Mouse (Mus musculus) neural tube, postnatal 0 days (tissue): Measurements from ENCODE around the gene Hcn2. TPM values are rescaled to one million over a fixed set of nuclear protein-coding genes. Genes with fewer than 3 reads are reported as not detected.

Source experiments
- polyA plus RNA-seq: library from polyadenylated mRNA; unstranded; fragments of >200 nt; fragmentation: Nextera tagmentation; extraction: Ambion mirVana; gene quantifications from 2 replicates; pipeline ENCODE4 v1.2.1, GENCODE M21; 2015

Hcn2 gene
- polyA plus RNA-seq, result 10.7 and 16.5 TPM in 2 replicates

DNA sequence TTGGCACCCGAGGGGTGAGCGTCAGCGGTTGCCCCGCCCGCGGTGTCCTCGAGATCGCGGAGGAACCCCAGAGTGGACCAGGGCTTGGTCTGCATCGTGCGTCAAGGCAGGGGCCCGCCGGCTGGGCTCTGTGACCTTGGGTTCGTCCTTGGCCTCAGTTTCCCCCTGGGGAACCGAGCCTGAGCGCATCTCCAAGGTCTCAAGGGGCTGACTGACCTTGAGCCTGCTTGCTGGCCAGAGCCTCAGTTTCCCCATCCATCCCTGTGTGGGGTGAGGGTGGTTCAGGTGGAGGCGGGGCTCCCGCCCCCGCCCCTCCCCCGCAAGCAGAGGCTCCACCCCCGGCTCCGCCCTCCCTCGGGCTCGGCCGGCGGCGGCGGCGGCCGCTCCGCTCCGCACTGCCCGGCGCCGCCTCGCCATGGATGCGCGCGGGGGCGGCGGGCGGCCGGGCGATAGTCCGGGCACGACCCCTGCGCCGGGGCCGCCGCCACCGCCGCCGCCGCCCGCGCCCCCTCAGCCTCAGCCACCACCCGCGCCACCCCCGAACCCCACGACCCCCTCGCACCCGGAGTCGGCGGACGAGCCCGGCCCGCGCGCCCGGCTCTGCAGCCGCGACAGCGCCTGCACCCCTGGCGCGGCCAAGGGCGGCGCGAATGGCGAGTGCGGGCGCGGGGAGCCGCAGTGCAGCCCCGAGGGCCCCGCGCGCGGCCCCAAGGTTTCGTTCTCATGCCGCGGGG is at the start of gene Hcn2:
Gene Hcn2 (plus strand): TSS at position 381 of the 734 bp plus-strand sequence.

DNA sequence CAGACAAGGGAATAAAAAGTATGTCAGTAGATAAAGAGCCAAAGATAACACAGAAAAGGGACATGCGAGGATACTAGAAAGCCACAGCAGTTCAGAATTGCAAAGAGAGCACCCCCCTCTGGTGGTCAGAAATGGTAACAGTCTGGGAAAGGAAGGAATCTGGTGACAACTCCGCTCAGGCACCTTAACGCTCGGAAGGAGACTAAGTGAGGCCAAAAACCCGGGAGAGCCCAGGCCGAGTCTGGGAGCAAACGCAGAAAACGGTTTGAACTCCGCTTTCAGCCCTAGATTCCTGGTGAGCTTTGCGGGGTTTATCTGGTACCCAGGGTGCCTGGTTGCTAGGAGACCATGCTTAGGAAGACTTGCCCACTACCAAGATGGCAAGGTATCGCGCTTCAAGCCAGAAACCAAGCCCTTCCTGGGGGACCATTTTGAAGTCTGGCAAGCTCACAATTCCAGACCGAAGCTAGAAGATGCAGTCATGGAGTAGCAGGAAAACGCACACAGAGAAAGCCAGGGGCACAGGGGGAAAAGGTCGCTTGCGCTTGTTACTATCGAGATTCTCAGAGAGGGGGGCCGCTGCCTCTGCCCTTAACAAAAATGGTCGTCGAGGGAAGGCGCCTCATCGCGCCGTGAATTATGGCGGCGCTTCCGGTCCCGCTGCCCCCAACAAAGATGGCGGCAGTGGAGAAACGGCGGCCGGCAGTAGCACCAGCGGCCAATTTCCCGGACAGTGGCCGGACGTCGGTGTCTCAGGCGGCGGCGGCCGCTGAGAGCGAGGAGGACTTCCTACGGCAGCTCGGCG is 47.5 kb upstream of the Hcn2 start, which contains the start of gene Tpgs1:
Gene Tpgs1 (plus strand): TSS at position 599 of the 805 bp plus-strand sequence.

DNA sequence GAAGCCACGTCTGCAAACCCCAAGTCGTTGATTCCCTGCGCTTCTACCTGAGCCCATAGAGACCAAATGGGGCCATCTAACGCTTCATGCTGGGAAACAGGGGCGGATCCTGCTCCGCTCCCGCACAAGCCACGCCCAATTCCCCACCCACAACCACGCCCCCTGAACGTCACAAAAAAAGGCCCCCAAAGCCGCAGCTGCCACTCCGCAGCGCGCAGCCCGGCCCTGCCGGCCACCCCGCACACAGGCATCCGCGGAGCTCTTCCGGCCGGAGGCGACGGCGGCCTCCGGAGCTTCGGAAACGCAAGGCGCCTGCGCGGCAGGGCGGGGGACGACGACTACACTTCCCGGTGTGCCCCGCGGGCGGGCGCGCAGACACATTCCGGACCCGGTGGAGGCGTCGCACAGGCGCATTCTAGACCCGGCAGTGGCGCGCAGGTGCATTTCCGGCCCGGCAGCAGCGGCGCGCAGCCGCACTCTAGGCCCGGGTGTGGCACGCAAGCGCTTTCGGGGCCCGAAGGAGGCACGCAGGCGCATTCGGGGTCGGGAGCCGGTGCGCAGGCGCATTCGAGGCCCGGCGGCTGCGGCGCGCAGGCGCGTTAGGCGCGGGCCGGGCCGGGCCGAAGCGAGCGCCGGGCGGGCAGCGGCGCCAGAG is 34.7 kb upstream of the Hcn2 start, which contains the start of gene Cdc34:
Gene Cdc34 (plus strand): TSS at position 605 of the 655 bp plus-strand sequence.

DNA sequence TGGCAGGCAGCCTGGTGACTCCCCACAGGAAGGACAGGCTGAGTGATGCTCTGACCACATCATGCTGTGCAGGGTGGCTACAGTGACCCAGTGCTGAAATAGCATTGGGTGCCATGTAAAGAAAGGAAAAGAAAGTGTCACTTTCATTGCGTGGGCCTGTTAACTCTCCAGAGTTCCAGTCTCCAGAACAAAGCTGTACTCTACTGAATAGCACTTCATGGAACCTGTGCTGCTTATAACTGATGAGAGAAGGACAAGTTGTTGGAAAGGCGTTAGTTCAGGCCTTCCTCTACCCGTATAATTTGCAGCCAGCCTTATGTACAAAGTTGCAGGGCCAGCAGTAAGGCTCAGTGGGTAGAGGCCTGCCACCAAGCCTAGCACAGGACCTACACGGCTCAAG is 27.7 kb upstream of the Hcn2 start, which contains the start of gene Gzmm:
Gene Gzmm (plus strand): TSS at position 301 of the 400 bp plus-strand sequence.

DNA sequence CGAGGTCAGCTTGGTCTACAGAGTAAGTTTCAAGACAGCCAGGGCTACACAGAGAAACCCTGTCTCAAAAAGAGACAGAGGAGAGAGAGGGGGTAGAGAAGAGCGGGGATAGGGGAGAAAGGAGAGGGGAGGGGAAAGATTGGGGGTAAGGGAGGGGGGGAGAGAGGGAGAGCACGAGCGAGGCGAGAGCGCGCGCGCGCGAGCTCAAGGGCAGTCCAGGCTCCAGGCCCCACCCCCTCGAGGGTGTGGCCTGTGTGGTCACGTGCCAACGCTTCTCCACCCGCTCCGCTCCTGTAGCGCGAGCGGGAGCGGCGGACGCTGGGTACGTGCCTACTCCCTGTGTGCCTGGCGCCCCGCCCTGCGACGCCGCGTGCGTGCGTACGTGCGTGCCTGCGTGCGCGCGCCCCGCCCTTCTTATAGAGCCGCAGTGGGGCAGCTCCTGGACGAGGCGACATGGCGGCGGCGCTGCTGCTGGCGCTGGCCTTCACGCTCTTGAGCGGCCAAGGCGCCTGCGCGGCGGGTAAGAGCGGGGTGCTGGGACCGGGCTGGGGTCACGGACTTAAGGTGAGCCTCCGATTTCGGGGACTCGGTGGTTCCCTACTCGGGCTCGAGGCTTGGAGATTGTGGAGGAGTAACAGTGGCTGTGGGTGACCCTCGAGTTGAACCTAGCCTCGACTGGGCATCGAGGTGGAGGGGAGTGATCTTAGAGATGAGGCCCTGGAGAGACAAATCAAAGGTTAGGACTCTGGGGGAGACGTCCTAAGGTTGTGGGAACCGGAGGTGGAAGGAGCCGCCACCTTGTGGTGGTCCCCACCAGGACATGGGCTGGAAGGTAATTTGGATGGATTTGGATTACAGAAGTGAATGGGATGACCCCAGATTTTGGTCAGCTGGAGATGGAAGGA is 12.1 kb upstream of the Hcn2 start, which contains the start of gene Bsg:
Gene Bsg (plus strand): TSS at position 427 of the 905 bp plus-strand sequence.

DNA sequence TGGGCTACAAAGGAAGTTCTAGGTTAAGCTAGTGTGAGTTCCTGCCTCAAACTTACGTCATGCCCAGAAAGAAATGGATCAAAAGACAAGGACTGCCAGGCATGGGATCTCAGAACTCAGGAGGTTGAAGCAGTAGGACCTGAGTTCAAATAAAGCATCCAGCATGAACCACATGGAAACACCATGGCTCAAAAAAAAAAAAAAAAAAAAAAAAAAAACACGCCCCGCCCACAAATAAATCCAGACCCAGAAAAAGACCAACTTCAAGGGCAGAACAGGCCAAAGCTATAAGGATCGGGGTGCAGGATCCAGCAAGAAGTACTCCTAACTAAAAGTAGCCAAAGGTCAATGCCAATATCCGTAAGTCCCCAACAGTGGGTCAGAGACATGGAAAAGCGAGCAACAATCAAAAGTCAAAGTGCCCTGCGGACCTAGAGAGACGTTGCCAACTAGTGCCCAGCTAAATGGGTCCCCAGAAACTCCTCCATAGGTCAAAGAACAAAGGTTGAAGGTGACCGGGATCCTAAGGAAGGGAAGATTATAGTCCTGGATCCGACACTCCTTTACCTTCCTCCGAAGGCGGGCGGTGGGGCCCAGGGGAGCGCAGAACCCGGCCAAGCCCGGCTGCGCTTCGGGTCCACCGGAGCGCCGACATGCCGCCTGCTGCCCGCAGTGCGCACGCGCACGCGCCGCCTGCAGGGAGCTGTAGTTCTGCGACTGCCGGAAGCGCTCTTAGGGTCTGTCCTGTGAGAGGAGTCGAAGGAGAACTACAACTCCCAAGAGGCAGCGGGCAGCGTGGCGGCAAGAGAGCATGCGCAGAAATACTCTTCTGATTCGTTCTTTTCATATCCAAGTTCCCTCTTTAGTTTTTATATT is 29.7 kb downstream of the Hcn2 start, which contains the start of gene Polrmt:
Gene Polrmt (minus strand): TSS at position 684 of the 876 bp plus-strand sequence.

DNA sequence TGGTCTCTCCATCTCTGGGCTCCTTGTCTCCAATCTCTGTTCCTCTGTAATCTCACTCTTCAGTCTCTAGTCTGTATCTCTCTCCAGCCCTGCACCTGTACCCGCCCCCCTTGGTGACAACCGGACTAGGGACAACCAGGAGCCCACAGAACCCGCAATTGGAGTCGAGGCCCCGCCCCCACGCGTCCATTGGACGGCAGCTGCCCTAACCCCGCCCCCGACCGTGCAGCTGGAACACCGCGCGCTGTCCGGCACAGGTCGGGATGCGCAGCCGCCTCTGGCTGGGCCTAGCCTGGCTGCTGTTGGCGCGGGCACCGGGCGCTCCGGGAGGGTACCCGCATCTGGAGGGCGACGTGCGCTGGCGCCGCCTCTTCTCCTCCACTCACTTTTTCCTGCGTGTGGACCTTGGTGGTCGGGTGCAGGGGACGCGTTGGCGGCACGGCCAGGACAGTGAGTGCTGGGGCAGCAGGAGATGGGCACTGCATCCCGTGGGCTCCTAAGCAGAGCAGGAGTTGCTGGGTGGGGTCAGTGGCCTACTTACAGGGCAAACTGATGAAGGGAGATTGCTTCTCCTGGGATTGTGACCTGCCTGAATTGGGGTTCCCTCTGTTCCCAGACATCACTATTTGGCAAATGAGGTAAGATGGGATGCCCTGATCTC is 38.6 kb downstream of the Hcn2 start, which contains the start of gene Fgf22:
Gene Fgf22 (plus strand): TSS at position 221 of the 661 bp plus-strand sequence.

DNA sequence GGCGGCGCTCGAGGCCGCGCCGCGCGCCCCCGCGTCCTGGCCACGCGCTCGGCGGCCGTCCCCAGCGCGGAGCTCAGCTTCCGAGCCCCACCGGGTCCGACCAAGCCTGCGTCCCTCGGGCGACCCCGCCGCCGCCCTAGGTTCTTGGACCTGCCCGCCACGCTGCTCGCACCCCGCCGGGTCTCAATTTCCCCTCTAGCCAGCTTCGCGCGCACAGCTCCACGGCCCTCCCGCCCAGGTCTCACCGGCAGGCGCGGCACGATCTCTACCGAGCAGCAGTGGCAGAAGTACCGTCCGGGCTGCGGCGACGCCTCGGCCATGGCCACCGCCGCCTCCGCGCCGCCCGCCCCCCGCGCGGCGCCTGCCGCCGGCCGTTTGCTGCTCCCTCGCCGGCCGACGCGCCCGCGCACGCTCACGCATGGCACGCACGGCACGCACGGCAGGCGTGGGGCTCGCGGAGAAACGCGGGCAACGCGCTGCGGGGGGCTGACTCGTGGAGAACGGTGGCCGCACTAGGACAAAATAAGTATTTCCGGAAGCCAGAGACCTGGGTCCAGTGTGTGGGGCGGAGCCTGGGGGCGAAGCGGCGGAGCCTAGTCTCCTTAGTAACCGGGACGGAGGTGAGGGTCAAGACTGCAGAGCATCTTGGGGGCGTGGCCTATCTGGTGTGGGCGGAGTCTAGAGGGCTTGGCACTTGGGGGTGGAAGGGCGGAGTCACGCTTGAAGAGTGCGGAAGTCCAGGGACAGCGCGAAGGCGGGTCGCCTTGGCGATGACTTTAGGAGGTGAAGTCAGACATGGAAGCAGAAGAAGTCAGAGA is 50.3 kb downstream of the Hcn2 start, which contains the start of gene Rnf126:
Gene Rnf126 (minus strand): TSS at position 445 of the 818 bp plus-strand sequence.

DNA sequence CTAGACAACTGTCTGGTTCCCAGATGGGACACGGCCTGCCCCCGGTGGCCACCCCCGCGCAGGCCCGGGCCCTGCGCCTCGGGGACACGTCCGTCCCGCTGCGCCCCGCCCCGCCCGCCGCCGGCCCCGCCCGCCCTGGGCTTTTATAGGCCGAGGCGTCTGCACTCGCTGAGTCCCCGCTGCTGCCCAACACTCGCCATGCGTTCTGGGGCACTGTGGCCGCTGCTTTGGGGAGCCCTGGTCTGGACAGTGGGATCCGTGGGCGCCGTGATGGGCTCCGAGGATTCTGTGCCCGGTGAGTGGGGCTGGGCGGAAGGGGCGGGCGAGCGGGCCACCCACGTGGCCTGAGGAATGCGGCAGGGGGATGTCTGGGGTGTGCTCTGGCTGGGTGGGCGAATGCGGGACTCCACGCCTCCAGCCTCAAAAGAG is 60.7 kb downstream of the Hcn2 start, which contains the start of gene Fstl3:
Gene Fstl3 (plus strand): TSS at position 170 of the 429 bp plus-strand sequence.

Other genes with a start within 250 kb of the Hcn2 start
- gene Vmn2r83, start 247.9 kb upstream of the Hcn2 start, polyA plus RNA-seq, result 0.05 TPM in 1 of 2 replicates, not detected in the other
- gene Plpp2, start 182.8 kb upstream of the Hcn2 start, polyA plus RNA-seq, result 21.6 and 22.1 TPM in 2 replicates
- 40.4 and 48.8 TPM in 2 replicates for gene Mier2, start 161.4 kb upstream of the Hcn2 start, polyA plus RNA-seq
- gene Theg, start 129.3 kb upstream of the Hcn2 start, polyA plus RNA-seq, result not detected in 2 replicates
- 1.1 TPM in 2 replicates for gene C2cd4c, start 102.6 kb upstream of the Hcn2 start, polyA plus RNA-seq
- gene Shc2, start 78.7 kb upstream of the Hcn2 start, polyA plus RNA-seq, result 23.9 and 24.3 TPM in 2 replicates
- gene Odf3l2, start 70.9 kb upstream of the Hcn2 start, polyA plus RNA-seq, result 0.24 and 0.61 TPM in 2 replicates
- gene Madcam1, start 52.1 kb upstream of the Hcn2 start, polyA plus RNA-seq, result 0.57 and 0.93 TPM in 2 replicates
- 142 and 148 TPM in 2 replicates for gene Tpgs1, start 47.3 kb upstream of the Hcn2 start, polyA plus RNA-seq
- gene Cdc34, start 34.4 kb upstream of the Hcn2 start, polyA plus RNA-seq, result 68.6 and 75.3 TPM in 2 replicates
- gene Gzmm, start 27.6 kb upstream of the Hcn2 start, polyA plus RNA-seq, result 0.83 and 1.1 TPM in 2 replicates
- 1,217 and 1,238 TPM in 2 replicates for gene Bsg, start 12.1 kb upstream of the Hcn2 start, polyA plus RNA-seq
- gene Polrmt, start 29.9 kb downstream of the Hcn2 start, polyA plus RNA-seq, result 33.3 and 33.7 TPM in 2 replicates
- 4.8 and 5.8 TPM in 2 replicates for gene Fgf22, start 38.4 kb downstream of the Hcn2 start, polyA plus RNA-seq
- gene Rnf126, start 50.3 kb downstream of the Hcn2 start, polyA plus RNA-seq, result 115 and 119 TPM in 2 replicates
- 3.2 and 4.4 TPM in 2 replicates for gene Fstl3, start 60.6 kb downstream of the Hcn2 start, polyA plus RNA-seq
- gene Prss57, start 74.3 kb downstream of the Hcn2 start, polyA plus RNA-seq, result 0.12 TPM in 1 of 2 replicates, not detected in the other
- 202 and 243 TPM in 2 replicates for gene Palm, start 76.9 kb downstream of the Hcn2 start, polyA plus RNA-seq
- 0.36 and 0.45 TPM in 2 replicates for gene Misp, start 104.4 kb downstream of the Hcn2 start, polyA plus RNA-seq
- 41.0 and 46.2 TPM in 2 replicates for gene Ptbp1, start 137.8 kb downstream of the Hcn2 start, polyA plus RNA-seq
- 10.9 and 11.4 TPM in 2 replicates for gene Prtn3, start 157.8 kb downstream of the Hcn2 start, polyA plus RNA-seq
- 253 and 298 TPM in 2 replicates for gene Plppr3, start 158.0 kb downstream of the Hcn2 start, polyA plus RNA-seq
- not detected in 2 replicates for gene Elane, start 169.6 kb downstream of the Hcn2 start, polyA plus RNA-seq
- gene Cfd, start 174.2 kb downstream of the Hcn2 start, polyA plus RNA-seq, result 0.37 TPM in 1 of 2 replicates, not detected in the other
- gene Med16, start 192.3 kb downstream of the Hcn2 start, polyA plus RNA-seq, result 38.0 and 41.7 TPM in 2 replicates
- gene Gm26602, start 194.2 kb downstream of the Hcn2 start, polyA plus RNA-seq, result 32.0 TPM in 1 of 2 replicates, not detected in the other
- gene Kiss1r, start 200.3 kb downstream of the Hcn2 start, polyA plus RNA-seq, result 3.6 and 3.7 TPM in 2 replicates
- gene R3hdm4, start 204.6 kb downstream of the Hcn2 start, polyA plus RNA-seq, result 268 and 306 TPM in 2 replicates
- gene Arid3a, start 210.4 kb downstream of the Hcn2 start, polyA plus RNA-seq, result 1.7 and 3.0 TPM in 2 replicates
- 108 and 110 TPM in 2 replicates for gene Wdr18, start 243.5 kb downstream of the Hcn2 start, polyA plus RNA-seq